Mouse (Mus musculus) MEL (cell line): ENCODE measurements at regions not wholly inside any gene's neighbourhood (a gene's known extent, or its start where the extent isn't known, plus 50 kb on each side); places are given as distances from the start of the nearest gene placed in this dataset.

Experiments
- DNase-seq: peaks from one replicate; pipeline ENCODE4 v3.0.0; 2011; ENCODE audit warnings: low read depth, low spot score
- H3K27ac ChIP-seq: 2 replicates; pipeline ENCODE4 v1.5.1; 2012; ENCODE audit warnings: low read depth, mild to moderate bottlenecking, control low read depth, low read length, moderate library complexity; ENCODE audit not compliant: control insufficient read depth
- H3K27me3 ChIP-seq, 2 experiments: fragments of 150-350 bp in 1 of 2; sonication (generic) in 1 of 2; 2 replicates each; pipeline ENCODE4 v1.6.1; 2012; ENCODE audit warnings: low read length in 2 of 2, mild to moderate bottlenecking in 2 of 2, improper control_type of control experiment in 1 of 2, moderate library complexity in 1 of 2; ENCODE audit not compliant: insufficient read depth in 2 of 2, control insufficient read depth in 1 of 2
- H3K36me3 ChIP-seq, 2 experiments: 2 replicates each; pipeline ENCODE4 v1.6.1; 2012 to 2014; ENCODE audit warnings: low read length in 2 of 2, improper control_type of control experiment in 1 of 2, inconsistent platforms in 1 of 2, mild to moderate bottlenecking in 1 of 2; ENCODE audit not compliant: insufficient read depth in 2 of 2, control insufficient read depth in 1 of 2
- H3K4me1 ChIP-seq, 2 experiments: fragments of 150-350 bp in 1 of 2; sonication (generic) in 1 of 2; 2 replicates each; pipeline ENCODE4 v1.6.1; 2012; ENCODE audit warnings: low read length in 2 of 2, improper control_type of control experiment in 1 of 2, mild to moderate bottlenecking in 1 of 2; ENCODE audit not compliant: insufficient read depth in 2 of 2, control insufficient read depth in 1 of 2
- H3K4me3 ChIP-seq, 2 experiments: fragments of 150-350 bp in 1 of 2; sonication (generic) in 1 of 2; 2 replicates each; pipeline ENCODE4 v1.5.1; 2012; ENCODE audit warnings: low read depth in 2 of 2, low read length in 2 of 2, mild to moderate bottlenecking in 2 of 2, moderate library complexity in 2 of 2, control low read depth in 1 of 2, improper control_type of control experiment in 1 of 2; ENCODE audit not compliant: control insufficient read depth in 1 of 2, insufficient read depth in 1 of 2
- H3K79me2 ChIP-seq: 2 replicates; pipeline ENCODE4 v1.6.1; 2012; ENCODE audit warnings: mild to moderate bottlenecking, low read length, moderate library complexity; ENCODE audit not compliant: control insufficient read depth, poor library complexity, insufficient read depth
- H3K9ac ChIP-seq: 2 replicates; pipeline ENCODE4 v1.6.1; 2012; ENCODE audit warnings: low read depth, mild to moderate bottlenecking, control low read depth, low read length, moderate library complexity; ENCODE audit not compliant: control insufficient read depth, poor library complexity, severe bottlenecking
- H3K9me3 ChIP-seq: fragments of 150-350 bp; sonication (generic); replicated peaks from 2 replicates; pipeline ENCODE4 v1.6.1; 2012; ENCODE audit warnings: mild to moderate bottlenecking, low read length, improper control_type of control experiment, moderate library complexity; ENCODE audit not compliant: insufficient read depth
- BHLHE40 ChIP-seq: IDR thresholded peaks from 2 replicates; pipeline ENCODE4 v1.6.1; 2012; ENCODE audit warnings: low read depth, mild to moderate bottlenecking, inconsistent platforms, low read length, improper control_type of control experiment, borderline replicate concordance
- CHD2 ChIP-seq: IDR thresholded peaks from 2 replicates; pipeline ENCODE4 v1.6.1; 2011; ENCODE audit warnings: low read length, improper control_type of control experiment
- CTCF ChIP-seq, 3 experiments: IDR thresholded peaks in 2 of 3; conservative IDR thresholded peaks in 1 of 3; 2 replicates each; pipeline ENCODE4 v1.5.1; 2011 to 2012; ENCODE audit warnings: low read length in 3 of 3, low read depth in 2 of 3, mild to moderate bottlenecking in 2 of 3, improper control_type of control experiment in 1 of 3, inconsistent platforms in 1 of 3, mixed read lengths in 1 of 3, moderate library complexity in 1 of 3; ENCODE audit not compliant: control insufficient read depth in 1 of 3, insufficient read depth in 1 of 3, poor library complexity in 1 of 3, severe bottlenecking in 1 of 3
- E2F4 ChIP-seq: IDR thresholded peaks from 2 replicates; pipeline ENCODE4 v1.6.1; 2011; ENCODE audit warnings: low read depth, low read length, improper control_type of control experiment, borderline replicate concordance
- EP300 ChIP-seq, 2 experiments: IDR thresholded peaks; 2 replicates each; pipeline ENCODE4 v1.6.1; 2011; ENCODE audit warnings: improper control_type of control experiment in 2 of 2, low read length in 2 of 2, low read depth in 1 of 2, mild to moderate bottlenecking in 1 of 2
- ETS1 ChIP-seq: IDR thresholded peaks from 2 replicates; pipeline ENCODE4 v1.6.1; 2012; ENCODE audit warnings: low read depth, mild to moderate bottlenecking, inconsistent platforms, low read length, improper control_type of control experiment, moderate library complexity
- GATA1 ChIP-seq: IDR thresholded peaks from 2 replicates; pipeline ENCODE4 v1.6.1; 2011; ENCODE audit warnings: low read depth, low read length, improper control_type of control experiment
- HCFC1 ChIP-seq: IDR thresholded peaks from 2 replicates; pipeline ENCODE4 v1.6.1; 2012; ENCODE audit warnings: low read depth, mild to moderate bottlenecking, inconsistent platforms, low read length, improper control_type of control experiment, moderate library complexity
- JUND ChIP-seq: IDR thresholded peaks from 2 replicates; pipeline ENCODE4 v1.6.1; 2011; ENCODE audit warnings: low read depth, mild to moderate bottlenecking, improper control_type of control experiment, low read length
- MAFK ChIP-seq: IDR thresholded peaks from 2 replicates; pipeline ENCODE4 v1.6.1; 2011; ENCODE audit warnings: low read depth, mild to moderate bottlenecking, low read length, improper control_type of control experiment, borderline replicate concordance
- MAX ChIP-seq: IDR thresholded peaks from 2 replicates; pipeline ENCODE4 v1.6.1; 2011; ENCODE audit warnings: low read length, improper control_type of control experiment
- MXI1 ChIP-seq: IDR thresholded peaks from 2 replicates; pipeline ENCODE4 v1.6.1; 2011; ENCODE audit warnings: mild to moderate bottlenecking, low read depth, low read length, improper control_type of control experiment
- NELFE ChIP-seq: IDR thresholded peaks from 2 replicates; pipeline ENCODE4 v1.6.1; 2011; ENCODE audit warnings: low read depth, low read length, improper control_type of control experiment
- POLR2A ChIP-seq, 2 experiments: IDR thresholded peaks; 2 replicates each; pipeline ENCODE4 v1.6.1; 2011 to 2012; ENCODE audit warnings: low read length in 2 of 2, mild to moderate bottlenecking in 2 of 2, control low read depth in 1 of 2, improper control_type of control experiment in 1 of 2, low read depth in 1 of 2, moderate library complexity in 1 of 2; ENCODE audit not compliant: control insufficient read depth in 1 of 2, insufficient read depth in 1 of 2, poor library complexity in 1 of 2
- POLR2AphosphoS2 ChIP-seq: IDR thresholded peaks from 2 replicates; pipeline ENCODE4 v1.6.1; 2011; ENCODE audit warnings: low read length, improper control_type of control experiment
- RAD21 ChIP-seq: IDR thresholded peaks from 2 replicates; pipeline ENCODE4 v1.6.1; 2011; ENCODE audit warnings: mild to moderate bottlenecking, low read depth, low read length, improper control_type of control experiment
- RCOR1 ChIP-seq: IDR thresholded peaks from 2 replicates; pipeline ENCODE4 v1.6.1; 2012; ENCODE audit warnings: low read depth, mild to moderate bottlenecking, inconsistent platforms, low read length, improper control_type of control experiment
- SMC3 ChIP-seq: IDR thresholded peaks from 2 replicates; pipeline ENCODE4 v1.6.1; 2011; ENCODE audit warnings: low read depth, low read length, improper control_type of control experiment
- TAL1 ChIP-seq: IDR thresholded peaks from 2 replicates; pipeline ENCODE4 v1.6.1; 2012; ENCODE audit warnings: mild to moderate bottlenecking, inconsistent platforms, low read length, moderate library complexity, mixed read lengths
- TBP ChIP-seq: IDR thresholded peaks from 2 replicates; pipeline ENCODE4 v1.8.0; 2011; ENCODE audit warnings: low read depth, low read length, improper control_type of control experiment
- TCF12 ChIP-seq: IDR thresholded peaks from 2 replicates; pipeline ENCODE4 v1.6.1; 2014; ENCODE audit warnings: low read depth, mild to moderate bottlenecking, inconsistent platforms, low read length, improper control_type of control experiment, moderate library complexity
- UBTF ChIP-seq: IDR thresholded peaks from 2 replicates; pipeline ENCODE4 v1.6.1; 2012; ENCODE audit warnings: low read depth, mild to moderate bottlenecking, inconsistent platforms, low read length, improper control_type of control experiment, moderate library complexity, borderline replicate concordance; ENCODE audit not compliant: insufficient read depth
- USF2 ChIP-seq, 2 experiments: IDR thresholded peaks; 2 replicates each; pipeline ENCODE4 v1.6.1; 2011 to 2012; ENCODE audit warnings: improper control_type of control experiment in 2 of 2, low read length in 2 of 2, borderline replicate concordance in 1 of 2, inconsistent platforms in 1 of 2, low read depth in 1 of 2, mild to moderate bottlenecking in 1 of 2; ENCODE audit not compliant: insufficient read depth in 1 of 2
- ZC3H11A ChIP-seq: IDR thresholded peaks from 2 replicates; pipeline ENCODE4 v1.6.1; 2012; ENCODE audit warnings: low read depth, mild to moderate bottlenecking, inconsistent platforms, low read length, improper control_type of control experiment
- ZKSCAN1 ChIP-seq: IDR thresholded peaks from 2 replicates; pipeline ENCODE4 v1.6.1; 2012; ENCODE audit warnings: low read depth, mild to moderate bottlenecking, inconsistent platforms, low read length, improper control_type of control experiment, moderate library complexity
- ZNF384 ChIP-seq: IDR thresholded peaks from 2 replicates; pipeline ENCODE4 v1.6.1; 2012; ENCODE audit warnings: low read depth, mild to moderate bottlenecking, inconsistent platforms, low read length, improper control_type of control experiment

GRCm38 (mm10) chr16:86772586-86772985 is 581.4 kb upstream of the N6amt1 start:
- no peak for DNase-seq
- H3K4me3 ChIP-seq: no peak overlapping the region
- H3K4me1 ChIP-seq: no peaks in the 10 kb centered on the region
- H3K79me2 ChIP-seq: no peaks in the 10 kb centered on the region
- H3K27me3 ChIP-seq: no peaks in the 10 kb centered on the region
- H3K36me3 ChIP-seq: no peaks in the 10 kb centered on the region
- H3K9ac ChIP-seq: no peak overlapping the region
- no peak for TF ChIP-seq NELFE
- TF ChIP-seq USF2 (IDR thresholded peaks at IDR 0.05; ENCODE audit: borderline replicate concordance in 1 of 2, insufficient read depth in 1 of 2, low read depth in 1 of 2, low read length in 2 of 2): no peak
- TF ChIP-seq POLR2AphosphoS2: no peak
- TF ChIP-seq TBP: no peak
- TF ChIP-seq ETS1: no peak
- TF ChIP-seq JUND: no peak
- TF ChIP-seq E2F4: no peak
- no peak for TF ChIP-seq MXI1
- TF ChIP-seq GATA1: no peak
- TF ChIP-seq MAX: no peak
- TF ChIP-seq BHLHE40: no peak
- TF ChIP-seq RAD21: no peak
- no peak for TF ChIP-seq MAFK
- TF ChIP-seq EP300 (IDR thresholded peaks at IDR 0.05; ENCODE audit: low read depth in 1 of 2, low read length in 2 of 2): no peak
- H3K27ac ChIP-seq: no peak overlapping the region
- no peaks in the 10 kb centered on the region for H3K9me3 ChIP-seq

- Histone ChIP-seq H3K79me2 (no peaks in the 10 kb centered on the region), H3K36me3 (no peaks in the 10 kb centered on the region), H3K4me1 (no peaks in the 10 kb centered on the region), H3K27ac (no peak overlapping the region), H3K9me3 (no peaks in the 10 kb centered on the region), H3K27me3 (no peaks in the 10 kb centered on the region), H3K9ac (no peak overlapping the region), H3K4me3 (no peak overlapping the region)
- DNase-seq: no peak
- TF ChIP-seq TCF12: no peak
Measured at GRCm38 (mm10) chr16:86768912-86769311, 585.1 kb upstream of the N6amt1 start.

GRCm38 (mm10) chr16:86768355-86768754 is 585.6 kb upstream of the N6amt1 start:
- no peak for DNase-seq
- H3K79me2 ChIP-seq: no peaks in the 10 kb centered on the region
- H3K4me3 ChIP-seq: no peak overlapping the region
- no peak overlapping the region for H3K27ac ChIP-seq
- no peaks in the 10 kb centered on the region for H3K9me3 ChIP-seq
- no peaks in the 10 kb centered on the region for H3K36me3 ChIP-seq
- TF ChIP-seq HCFC1 (no peak), TAL1 (no peak), CHD2 (no peak), POLR2A (IDR thresholded peaks at IDR 0.05; ENCODE audit: control insufficient read depth in 1 of 2, insufficient read depth in 1 of 2, low read depth in 1 of 2, low read length in 2 of 2, poor library complexity in 1 of 2) (no peak), E2F4 (no peak), BHLHE40 (no peak), CTCF (IDR thresholded peaks at IDR 0.05 in 2 of 3, conservative IDR thresholded peaks at IDR 0.05 in 1 of 3; ENCODE audit: control insufficient read depth in 1 of 3, insufficient read depth in 1 of 3, low read depth in 2 of 3, low read length in 3 of 3, poor library complexity in 1 of 3, severe bottlenecking in 1 of 3) (no peak), SMC3 (no peak), NELFE (no peak), ZC3H11A (no peak), EP300 (IDR thresholded peaks at IDR 0.05; ENCODE audit: low read depth in 1 of 2, low read length in 2 of 2) (no peak), RCOR1 (no peak), GATA1 (no peak), USF2 (IDR thresholded peaks at IDR 0.05; ENCODE audit: borderline replicate concordance in 1 of 2, insufficient read depth in 1 of 2, low read depth in 1 of 2, low read length in 2 of 2) (no peak), MAX (no peak), ETS1 (no peak), UBTF (no peak), ZNF384 (no peak), ZKSCAN1 (no peak)
- no peaks in the 10 kb centered on the region for H3K27me3 ChIP-seq
- H3K9ac ChIP-seq: no peak overlapping the region
- H3K4me1 ChIP-seq: no peaks in the 10 kb centered on the region
